Mouse (Mus musculus): ENCODE measurements around the gene Gm5134.

DNA sequence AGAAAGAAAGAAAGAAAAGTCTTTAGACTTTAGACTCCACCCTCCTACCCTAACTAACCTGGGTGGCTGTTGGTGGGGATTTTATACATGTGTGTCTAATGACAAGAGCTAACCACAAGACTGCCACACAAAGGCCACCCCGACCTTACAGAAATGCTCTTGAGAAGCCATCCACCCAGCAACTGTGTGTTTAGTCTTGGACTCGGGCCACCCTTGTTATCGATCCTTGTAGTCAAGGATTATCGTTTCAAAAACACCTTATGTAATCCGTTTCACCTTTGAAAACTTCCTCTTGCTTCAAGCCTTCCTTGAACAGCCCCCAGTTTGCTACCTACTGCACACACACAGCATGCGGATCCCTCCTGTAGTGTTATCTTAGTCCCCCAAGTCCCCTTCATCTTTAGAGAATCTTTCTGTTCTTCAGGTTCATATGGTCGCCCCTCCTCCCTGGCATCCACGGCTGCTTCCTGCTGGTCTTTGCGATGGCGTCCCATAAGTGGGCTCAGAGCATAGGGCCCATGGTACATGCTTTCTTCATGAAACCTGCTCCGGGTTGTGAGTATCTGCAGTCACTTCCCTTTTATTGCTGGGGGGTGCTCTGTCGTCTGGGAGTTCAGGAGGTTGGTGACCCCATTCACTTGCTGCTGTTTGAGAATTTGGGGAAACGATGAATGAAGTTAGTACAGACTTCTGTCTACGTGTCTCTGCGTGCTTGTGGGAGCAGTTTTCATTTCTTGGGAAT is 11.4 kb upstream of the Gm5134 start, which contains the start of gene Vpreb3:
- TF ChIP-seq POLR2A (IDR thresholded peaks at IDR 0.05; ENCODE audit: insufficient read depth, low read depth, low read length) (no peak), CTCF (IDR thresholded peaks at IDR 0.05) (no peak)
